Mouse (Mus musculus): ENCODE measurements around the gene Gm2030. TPM values are rescaled to one million over a fixed set of nuclear protein-coding genes. Genes with fewer than 3 reads are reported as not detected.
"Not testable (repeated sequence)": the region's sequence is repeated elsewhere in the genome, so short reads cannot be mapped to it uniquely, and the experiment has no call there.

Gm2030 gene
- not detected in 2 replicates for total RNA-seq (2017)

DNA sequence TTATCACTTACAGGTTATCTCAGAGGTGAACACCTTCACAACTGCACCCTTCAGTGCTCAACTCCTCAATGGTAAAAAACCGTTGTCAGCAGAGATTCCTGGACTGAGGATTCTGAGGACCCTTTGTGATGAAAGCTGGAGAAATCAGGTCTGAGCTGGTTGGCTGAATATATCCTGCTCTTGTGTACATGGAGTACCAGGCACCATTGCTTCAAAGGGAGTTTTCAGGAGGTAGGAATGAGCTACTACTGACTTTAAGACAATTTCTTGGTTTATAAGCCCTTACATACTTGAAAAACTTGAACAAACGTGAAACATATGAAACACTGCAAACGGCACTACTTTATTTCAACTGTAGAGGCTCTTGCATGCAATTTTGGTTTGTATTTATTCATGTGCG lies at the start of gene Gm2030:
Gene Gm2030, minus strand, starts transcription at position 101 of the 400 bp plus-strand sequence.
- ATAC-seq (ENCODE audit: extremely low read depth, insufficient number of reproducible peaks, low FRiP score, poor library complexity, severe bottlenecking) = not testable (repeated sequence)

Other genes with a start within 250 kb of the Gm2030 start
- gene Gm2012, start 78.7 kb downstream of the Gm2030 start, total RNA-seq (2017) = not detected in 2 replicates
- not detected in 2 replicates for gene Slx, start 235.5 kb upstream of the Gm2030 start, total RNA-seq (2017)

Measured in neutrophil, adult 5-6 weeks (primary cell).